Mouse (Mus musculus) liver, embryonic 11.5 days (tissue): ENCODE measurements around the gene Spink4. TPM values are rescaled to one million over a fixed set of nuclear protein-coding genes. Genes with fewer than 3 reads are reported as not detected.

ENCODE experiments used
- ATAC-seq: fragments of 200-750 bp; cut with Nextera tagmentation; replicated peaks from 2 replicates; pipeline ENCODE4 v1.8.0; 2017; ENCODE audit warnings: moderate number of reproducible peaks, mild to moderate bottlenecking, moderate TSS enrichment, moderate library complexity; ENCODE audit not compliant: low FRiP score
- DNase-seq: peaks from one replicate; pipeline ENCODE4 v3.0.0-alpha.2; 2017; ENCODE audit warnings: low spot score
- H3K27ac ChIP-seq: fragments of 300-500 bp; sonication (generic); 2 replicates; pipeline ENCODE4 v1.5.1; 2014; ENCODE audit warnings: mild to moderate bottlenecking, low read depth, low read length, control low read depth
- H3K27me3 ChIP-seq: fragments of 300-500 bp; sonication (generic); replicated peaks from 2 replicates; pipeline ENCODE4 v1.6.1; 2014; ENCODE audit warnings: low read length, mixed read lengths; ENCODE audit not compliant: control insufficient read depth, insufficient read depth
- H3K36me3 ChIP-seq: fragments of 300-500 bp; sonication (generic); 2 replicates; pipeline ENCODE4 v1.6.1; 2014; ENCODE audit warnings: mild to moderate bottlenecking, low read length, moderate library complexity, mixed read lengths; ENCODE audit not compliant: control insufficient read depth, insufficient read depth
- H3K4me1 ChIP-seq: fragments of 300-500 bp; sonication (generic); replicated peaks from 2 replicates; pipeline ENCODE4 v1.6.1; 2014; ENCODE audit warnings: low read length, mixed read lengths; ENCODE audit not compliant: control insufficient read depth, insufficient read depth
- H3K4me2 ChIP-seq: fragments of 300-500 bp; sonication (generic); 2 replicates; pipeline ENCODE4 v1.6.1; 2014; ENCODE audit warnings: mild to moderate bottlenecking, control low read depth, moderate library complexity
- H3K4me3 ChIP-seq: fragments of 300-500 bp; sonication (generic); 2 replicates; pipeline ENCODE4 v1.5.1; 2014; ENCODE audit warnings: low read depth, low read length, control low read depth
- H3K9ac ChIP-seq: fragments of 300-500 bp; sonication (generic); 2 replicates; pipeline ENCODE4 v1.6.1; 2014; ENCODE audit warnings: low read depth, low read length, control low read depth
- H3K9me3 ChIP-seq: fragments of 300-500 bp; sonication (generic); 2 replicates; pipeline ENCODE4 v1.6.1; 2016; ENCODE audit warnings: low read length, inconsistent platforms, mixed read lengths; ENCODE audit not compliant: control insufficient read depth
- WGBS: fragments of 180-500 bp; shearing (Covaris S2); extraction: QIAGEN DNeasy Blood & Tissue Kit; methylation state at CpG from one replicate; pipeline ENCODE4 v1.1.7; 2014; 5-methylcytosine and 5-hydroxymethylcytosine counted together
- polyA plus RNA-seq: library from polyadenylated mRNA; unstranded; fragments of >200 nt; fragmentation: Nextera tagmentation; extraction: Ambion mirVana; gene quantifications from 2 replicates; pipeline ENCODE4 v1.2.1, GENCODE M21; 2014

The Spink4 gene
- polyA plus RNA-seq, 1 experiment from 2014 or later: not detected

DNA sequence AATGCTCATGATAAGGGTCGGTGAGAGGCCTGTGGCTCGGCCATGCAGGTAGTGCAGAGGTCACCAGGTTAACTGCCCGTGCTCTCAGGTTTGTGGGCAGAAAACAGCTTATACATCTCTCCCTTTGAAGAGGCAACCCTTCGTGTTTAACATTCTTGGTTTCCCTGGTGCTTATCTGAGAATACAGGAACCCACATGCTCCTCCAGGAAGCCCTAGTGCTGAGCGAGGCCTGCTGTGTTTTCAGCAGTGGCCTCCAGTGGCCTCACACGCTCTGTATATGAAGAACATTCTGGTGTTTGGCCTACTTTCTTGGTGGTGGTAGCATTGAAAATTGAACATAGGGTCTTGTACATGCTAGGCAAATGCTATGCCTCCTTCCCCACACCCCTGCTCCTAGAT is 36.1 kb downstream of the Spink4 start:
- Histone ChIP-seq H3K9ac (no peak overlapping the region), H3K9me3 (no peaks in the 10 kb centered on the region), H3K36me3 (peaks cover 44% of the 10 kb centered on the region), H3K27me3 (no peaks in the 10 kb centered on the region), H3K4me3 (no peak overlapping the region), H3K4me2 (no peak overlapping the region), H3K4me1 (0 out of 2 replicates have a peak, but pooled peaks cover 3% of the 10 kb centered on the region), H3K27ac (no peak overlapping the region)
- ATAC-seq (peak; percentile 65; the same call in 1 of the 2 replicates), DNase-seq (no peak)
- WGBS: 51% methylated on average over 6 of the region's 6 CpGs

DNA sequence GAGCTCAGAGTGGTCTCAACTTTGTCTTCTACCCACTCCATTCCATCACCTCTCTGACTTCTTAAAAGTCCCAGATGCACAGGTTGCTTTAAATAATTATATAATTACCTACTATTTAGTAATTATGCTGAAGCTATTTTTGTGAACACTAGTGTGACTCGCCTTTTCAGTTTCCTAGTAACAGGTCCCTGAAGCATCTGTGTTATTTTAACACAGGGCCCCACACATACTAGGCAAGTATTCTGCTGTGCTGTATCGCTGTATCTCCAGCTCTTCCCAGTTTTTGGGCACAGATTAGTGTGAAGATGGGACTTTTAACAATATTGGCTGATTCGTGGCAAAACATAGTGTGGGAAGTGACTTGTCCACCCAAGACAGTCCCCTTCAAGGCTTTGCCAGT is 43.7 kb downstream of the Spink4 start:
- no peak for ATAC-seq
- Histone ChIP-seq H3K27ac (no peak overlapping the region), H3K9ac (no peak overlapping the region), H3K4me2 (no peak overlapping the region), H3K36me3 (peaks cover 34% of the 10 kb centered on the region), H3K4me1 (no peaks in the 10 kb centered on the region), H3K27me3 (no peaks in the 10 kb centered on the region), H3K9me3 (no peaks in the 10 kb centered on the region), H3K4me3 (no peak overlapping the region)
- 88% methylated on average over 3 of the region's 3 CpGs for WGBS
- DNase-seq: no peak

DNA sequence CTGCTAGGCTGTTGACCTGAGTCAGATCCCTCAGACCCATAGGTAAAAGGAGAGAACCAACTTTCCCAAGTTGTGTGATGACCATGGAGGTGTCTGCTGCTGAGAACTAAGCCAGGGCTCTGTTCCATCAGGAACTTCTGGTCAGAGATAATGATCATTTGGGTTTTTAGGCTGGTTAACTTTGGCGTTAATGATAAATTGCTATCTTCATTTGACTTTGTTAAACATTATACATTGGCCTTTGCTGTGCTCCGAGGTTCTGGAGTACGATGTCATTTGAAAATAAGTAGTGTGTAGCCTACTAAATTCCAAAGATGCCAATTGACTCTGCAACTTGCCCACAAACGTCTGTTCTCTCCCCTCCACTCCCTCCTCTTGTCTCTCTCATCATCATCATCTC is 49.3 kb downstream of the Spink4 start:
- no peak for ATAC-seq
- H3K27ac ChIP-seq: no peak overlapping the region
- DNase-seq: no peak
- 70% methylated on average over 4 of the region's 4 CpGs for WGBS
- peaks cover 8% of the 10 kb centered on the region for H3K36me3 ChIP-seq
- no peaks in the 10 kb centered on the region for H3K27me3 ChIP-seq
- H3K9me3 ChIP-seq: no peaks in the 10 kb centered on the region
- H3K4me3 ChIP-seq: peak overlapping the region; percentile 98; the same call in 1 of the 2 replicates
- H3K4me1 ChIP-seq: peaks cover 21% of the 10 kb centered on the region
- H3K9ac ChIP-seq: no peak overlapping the region
- no peak overlapping the region for H3K4me2 ChIP-seq

DNA sequence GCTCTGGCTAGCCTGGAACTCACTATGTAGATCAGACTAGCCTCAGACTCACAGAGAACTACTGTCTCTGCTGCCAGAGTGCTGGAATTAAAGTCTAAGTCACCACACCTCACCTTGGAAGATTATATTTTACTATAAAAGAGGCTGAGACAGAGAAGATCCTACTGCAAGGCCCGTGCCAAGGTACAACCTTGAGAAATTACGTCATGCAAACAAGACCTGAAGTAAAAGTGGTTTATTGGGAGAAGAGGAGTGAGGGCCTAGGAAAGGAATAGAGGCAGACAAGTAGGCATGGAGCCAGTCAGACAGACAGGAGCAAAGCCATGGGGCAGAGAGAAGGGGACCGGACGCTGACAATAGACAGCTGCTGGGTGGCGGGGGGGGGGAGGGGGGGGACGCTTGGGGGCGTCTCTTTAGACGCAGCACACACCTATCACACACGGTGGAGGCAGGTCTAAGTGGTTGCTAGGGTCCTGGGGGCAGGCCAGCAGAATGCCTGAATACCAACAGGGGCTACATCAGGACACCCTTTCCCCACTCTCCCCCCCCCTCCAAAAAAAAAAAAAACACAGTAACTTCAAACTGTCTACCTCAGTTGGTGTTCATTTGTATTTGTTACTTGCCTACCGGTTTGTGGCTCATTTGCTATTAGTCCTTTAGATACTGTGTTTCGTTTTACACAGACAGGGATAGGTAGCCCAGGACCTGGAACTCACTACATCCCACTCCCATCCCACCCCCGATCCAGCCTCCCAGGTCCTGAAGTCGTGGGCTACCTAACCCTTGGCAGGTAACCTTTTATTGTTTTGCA is 50.1 kb downstream of the Spink4 start:
- no peaks in the 10 kb centered on the region for H3K27me3 ChIP-seq
- WGBS: 12% methylated on average over 10 of the region's 13 CpGs
- H3K27ac ChIP-seq: peak overlapping the region; percentile 96
- H3K4me1 ChIP-seq: peaks cover 21% of the 10 kb centered on the region
- peak overlapping the region; percentile 98 for H3K4me3 ChIP-seq
- DNase-seq (no peak), ATAC-seq (peak; percentile 14; the same call in 1 of the 2 replicates)
- no peaks in the 10 kb centered on the region for H3K9me3 ChIP-seq
- H3K36me3 ChIP-seq: peaks cover 8% of the 10 kb centered on the region
- peak overlapping the region; percentile 84 for H3K4me2 ChIP-seq
- H3K9ac ChIP-seq: peak overlapping the region; percentile 81

DNA sequence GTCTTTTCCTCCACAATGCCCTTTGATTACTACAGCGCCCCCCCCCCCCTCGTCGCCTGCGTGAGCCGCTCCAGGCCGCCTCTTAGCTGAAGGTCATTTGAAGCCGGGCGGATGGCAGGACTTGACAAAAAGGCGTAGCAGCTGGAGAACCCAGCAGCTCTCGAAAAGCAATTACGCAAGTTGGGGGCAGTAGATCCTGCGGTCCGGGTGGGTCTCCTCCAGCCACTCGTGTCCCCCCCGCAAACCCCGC is 50.7 kb downstream of the Spink4 start:
- DNase-seq (no peak), ATAC-seq (peak; percentile 49)
- peak overlapping the region; percentile 96 for H3K27ac ChIP-seq
- H3K4me1 ChIP-seq: peaks cover 21% of the 10 kb centered on the region
- H3K36me3 ChIP-seq: peaks cover 8% of the 10 kb centered on the region
- under 1% methylated on average over 15 of the region's 16 CpGs for WGBS
- H3K27me3 ChIP-seq: no peaks in the 10 kb centered on the region
- H3K4me2 ChIP-seq: peak overlapping the region; percentile 84
- peak overlapping the region; percentile 81 for H3K9ac ChIP-seq
- H3K9me3 ChIP-seq: no peaks in the 10 kb centered on the region
- peak overlapping the region; percentile 98 for H3K4me3 ChIP-seq

DNA sequence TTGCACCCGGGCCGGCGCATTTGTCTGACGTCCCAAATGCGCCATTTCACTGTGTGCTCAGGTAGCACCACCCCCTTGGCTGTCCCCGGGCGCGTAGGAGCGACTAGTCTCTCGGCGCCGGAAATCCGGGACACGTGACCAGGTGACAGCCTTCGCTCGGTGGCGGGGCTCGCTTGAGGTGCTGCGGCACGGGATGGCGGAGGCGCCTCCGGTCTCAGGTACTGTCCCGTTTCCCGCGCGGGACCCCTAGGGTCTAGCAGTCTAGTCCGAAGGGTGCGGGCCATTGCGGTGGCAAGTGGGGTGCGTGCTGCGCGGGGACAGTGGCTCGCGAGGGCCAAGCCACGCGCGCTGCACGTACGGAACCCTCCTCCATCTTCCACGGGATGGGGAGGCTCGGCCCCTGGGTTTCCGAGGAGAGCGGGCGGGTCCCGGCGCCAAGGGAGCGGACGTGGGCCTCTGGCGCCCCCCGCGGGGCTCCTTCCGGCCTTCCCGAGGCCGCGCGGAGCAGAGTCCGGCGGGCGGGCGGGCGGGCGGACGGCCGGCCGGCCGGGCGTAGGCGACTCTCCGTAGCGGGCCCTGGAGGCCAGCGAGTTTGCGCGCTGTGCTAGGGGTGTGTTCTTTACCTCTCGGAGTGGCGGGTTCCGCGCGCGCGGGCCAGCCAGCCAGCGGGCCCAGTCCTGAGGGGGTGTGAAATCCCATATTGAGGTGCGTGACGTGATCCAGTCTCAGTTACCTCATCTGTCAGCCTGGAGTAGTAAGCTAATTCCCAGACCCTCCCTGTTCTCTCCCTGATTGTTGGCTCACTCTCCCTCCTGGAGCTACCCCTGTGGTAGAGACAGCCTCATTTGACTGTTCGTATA is 51.2 kb downstream of the Spink4 start, which contains the start of gene Nfx1:
Gene Nfx1, plus strand, starts transcription at position 65 of the 860 bp plus-strand sequence.
- Histone ChIP-seq H3K4me3 (peak within 1 kb of the TSS; percentile 98), H3K9me3 (no peaks in the 10 kb centered on the region), H3K4me1 (peaks cover 21% of the 10 kb centered on the region), H3K9ac (peak within 1 kb of the TSS; percentile 81), H3K4me2 (peak within 1 kb of the TSS; percentile 84), H3K27me3 (no peaks in the 10 kb centered on the region), H3K27ac (peak within 1 kb of the TSS; percentile 96), H3K36me3 (peaks cover 3% of the 10 kb centered on the region)
- peak; percentile 95 for DNase-seq
- WGBS: 1% methylated on average over 85 of the region's 85 CpGs
- peak; percentile 92 for ATAC-seq

DNA sequence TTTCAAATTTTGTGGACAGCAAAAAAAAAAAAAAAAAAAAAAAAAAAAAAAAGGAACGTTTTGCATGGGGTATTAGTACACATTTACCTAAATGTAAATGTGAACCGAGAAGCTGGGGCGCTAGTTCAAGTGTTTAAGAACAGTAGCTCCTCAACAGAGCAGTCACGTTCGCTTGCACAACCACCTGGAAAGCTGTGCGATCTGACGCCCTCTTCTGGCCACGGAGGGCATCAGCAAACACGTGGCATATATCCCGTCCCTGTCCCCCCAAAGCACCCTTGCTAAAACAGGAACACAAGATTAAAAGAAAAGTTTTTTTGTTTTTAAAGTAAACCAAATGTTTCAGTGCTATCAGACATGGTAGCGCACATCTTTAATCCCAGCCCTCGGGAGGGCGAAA is 51.9 kb downstream of the Spink4 start:
- no peaks in the 10 kb centered on the region for H3K27me3 ChIP-seq
- ATAC-seq (no peak), DNase-seq (peak; percentile 64)
- peaks cover 3% of the 10 kb centered on the region for H3K36me3 ChIP-seq
- H3K9me3 ChIP-seq: no peaks in the 10 kb centered on the region
- peak overlapping the region; percentile 84 for H3K4me2 ChIP-seq
- H3K4me1 ChIP-seq: peaks cover 21% of the 10 kb centered on the region
- peak overlapping the region; percentile 81 for H3K9ac ChIP-seq
- peak overlapping the region; percentile 98 for H3K4me3 ChIP-seq
- 19% methylated on average over 13 of the region's 13 CpGs for WGBS
- H3K27ac ChIP-seq: peak overlapping the region; percentile 96

DNA sequence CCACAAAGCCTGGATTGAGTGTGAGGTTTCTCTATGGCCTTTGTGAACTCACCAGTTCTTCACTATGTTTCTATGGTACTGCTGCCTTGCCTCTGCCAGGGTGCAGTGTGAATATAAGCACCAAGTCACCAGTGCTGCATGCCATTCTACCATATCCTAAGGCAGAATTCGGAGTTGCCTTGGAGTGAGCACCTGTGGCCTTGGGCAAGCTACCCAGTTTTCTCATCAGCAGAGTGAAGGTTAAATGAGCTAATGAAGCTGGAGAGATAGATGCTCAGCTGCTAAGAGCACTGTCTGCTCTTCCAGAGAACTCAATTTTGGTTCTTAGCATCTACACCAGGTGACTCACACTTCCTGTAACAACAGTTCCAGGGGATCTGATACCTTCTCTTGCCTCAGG is 54.2 kb downstream of the Spink4 start:
- H3K4me1 ChIP-seq: peaks cover 21% of the 10 kb centered on the region
- 91% methylated on average over 1 of the region's 1 CpGs for WGBS
- no peaks in the 10 kb centered on the region for H3K27me3 ChIP-seq
- H3K36me3 ChIP-seq: peaks cover 9% of the 10 kb centered on the region
- H3K4me2 ChIP-seq: no peak overlapping the region
- H3K9ac ChIP-seq: no peak overlapping the region
- H3K9me3 ChIP-seq: no peaks in the 10 kb centered on the region
- ATAC-seq: no peak
- no peak overlapping the region for H3K27ac ChIP-seq
- DNase-seq: no peak
- H3K4me3 ChIP-seq: no peak overlapping the region
